Mouse (Mus musculus) liver, embryonic 14.5 days (tissue): ENCODE results near the gene Mrpl55. TPM values are rescaled to one million over a fixed set of nuclear protein-coding genes. Genes with fewer than 3 reads are reported as not detected.

Experiments used
- ATAC-seq: fragments of 200-750 bp; cut with Nextera tagmentation; 2 replicates; pipeline ENCODE4 v1.8.0; 2017; ENCODE audit warnings: moderate number of reproducible peaks, mild to moderate bottlenecking, moderate library complexity; ENCODE audit not compliant: insufficient read depth
- DNase-seq, 3 experiments: peaks; one replicate each; pipeline ENCODE4 v3.0.0-alpha.2; 2012 to 2013; ENCODE audit warnings: low read depth in 3 of 3, low spot score in 3 of 3
- H3K27ac ChIP-seq: fragments of 300-500 bp; sonication (generic); 2 replicates; pipeline ENCODE4 v1.5.1; 2014; ENCODE audit warnings: moderate library complexity, mild to moderate bottlenecking, control low read depth, inconsistent platforms
- H3K27me3 ChIP-seq: fragments of 300-500 bp; sonication (generic); 2 replicates; pipeline ENCODE4 v1.6.1; 2014; ENCODE audit warnings: mild to moderate bottlenecking, low read length, moderate library complexity; ENCODE audit not compliant: control insufficient read depth, insufficient read depth
- H3K36me3 ChIP-seq: fragments of 300-500 bp; sonication (generic); replicated peaks from 2 replicates; pipeline ENCODE4 v1.6.1; 2014; ENCODE audit warnings: low read depth; ENCODE audit not compliant: control insufficient read depth, insufficient read depth
- H3K4me1 ChIP-seq, 2 experiments: fragments of 200-500 bp in 1 of 2; fragments of 300-500 bp in 1 of 2; sonication (generic) in 1 of 2; replicated peaks; 2 replicates each; pipeline ENCODE4 v1.6.1; 2012 to 2014; ENCODE audit warnings: antibody characterized with exemption in 1 of 2, inconsistent platforms in 1 of 2, low read length in 1 of 2; ENCODE audit not compliant: control insufficient read depth in 2 of 2, insufficient read depth in 2 of 2
- H3K4me2 ChIP-seq: fragments of 300-500 bp; sonication (generic); 2 replicates; pipeline ENCODE4 v1.6.1; 2014; ENCODE audit warnings: low read depth, mild to moderate bottlenecking, control low read depth, moderate library complexity
- H3K4me3 ChIP-seq, 2 experiments: fragments of 200-500 bp in 1 of 2; fragments of 300-500 bp in 1 of 2; sonication (generic) in 1 of 2; 2 replicates each; pipeline ENCODE4 v1.5.1; 2012 to 2014; ENCODE audit warnings: low read depth in 2 of 2, low read length in 2 of 2, mild to moderate bottlenecking in 2 of 2, control low read depth in 1 of 2, inconsistent platforms in 1 of 2, moderate library complexity in 1 of 2; ENCODE audit not compliant: insufficient read depth in 1 of 2
- H3K9ac ChIP-seq: fragments of 300-500 bp; sonication (generic); replicated peaks from 2 replicates; pipeline ENCODE4 v1.6.1; 2014; ENCODE audit warnings: mild to moderate bottlenecking, control low read depth, moderate library complexity
- H3K9me3 ChIP-seq: fragments of 300-500 bp; sonication (generic); 2 replicates; pipeline ENCODE4 v1.6.1; 2016; ENCODE audit warnings: low read length, mixed read lengths; ENCODE audit not compliant: control insufficient read depth
- CTCF ChIP-seq: IDR thresholded peaks from 2 replicates; pipeline ENCODE4 v1.5.1; 2016; ENCODE audit warnings: antibody characterized with exemption, low read depth, control low read depth
- EP300 ChIP-seq: IDR thresholded peaks from 2 replicates; pipeline ENCODE4 v1.6.1; 2016; ENCODE audit warnings: antibody characterized with exemption, low read depth
- WGBS: fragments of 180-500 bp; shearing (Covaris S2); extraction: QIAGEN DNeasy Blood & Tissue Kit; methylation state at CpG from one replicate; pipeline ENCODE4 v1.1.7; 2014; ENCODE audit not compliant: insufficient replicate concordance; 5-methylcytosine and 5-hydroxymethylcytosine counted together
- polyA plus RNA-seq, 2 experiments: library from polyadenylated mRNA; depleted of rRNA in 1 of 2; stranded (reverse) in 1 of 2; unstranded in 1 of 2; fragments of >200 nt; fragmentation: Nextera tagmentation in 1 of 2; extraction: Ambion mirVana in 1 of 2; gene quantifications; 2 replicates each; pipeline versions ENCODE4 v1.2.1 to v1.2.3; 2012 to 2014

Gene Mrpl55
- polyA plus RNA-seq, 2 experiments = 25.3 to 56.8 TPM

DNA sequence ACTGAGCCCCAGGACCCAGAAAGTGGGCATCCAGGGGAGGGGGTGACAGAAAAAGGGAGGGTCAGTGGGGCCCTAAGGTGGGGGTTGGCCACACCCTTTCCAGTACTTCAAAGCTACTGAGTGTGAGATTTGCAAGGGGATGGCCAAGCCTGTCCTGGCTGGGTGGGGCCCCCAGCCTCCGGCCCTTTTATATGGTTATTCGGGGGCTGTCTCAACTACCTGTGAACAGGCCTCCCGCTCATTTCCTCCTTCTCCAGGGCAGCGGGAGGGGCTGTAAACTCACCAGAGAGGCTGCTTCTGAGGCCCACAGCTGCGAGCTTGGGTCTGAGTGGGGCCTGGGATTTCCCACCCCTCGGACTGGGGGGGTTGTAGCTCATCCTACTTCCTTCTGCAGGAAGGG, 41.6 kb downstream of the Mrpl55 start:
- peaks cover 40% of the 10 kb centered on the region for H3K27me3 ChIP-seq
- ATAC-seq (no peak), DNase-seq (no peak)
- no peaks in the 10 kb centered on the region for H3K9me3 ChIP-seq
- TF ChIP-seq CTCF = no peak
- no peak for TF ChIP-seq EP300
- H3K9ac ChIP-seq = no peak overlapping the region
- H3K27ac ChIP-seq = no peak overlapping the region
- no peak overlapping the region for H3K4me3 ChIP-seq
- H3K4me1 ChIP-seq = no peaks in the 10 kb centered on the region
- no peak overlapping the region for H3K4me2 ChIP-seq
- no peaks in the 10 kb centered on the region for H3K36me3 ChIP-seq
- 23% methylated on average over 6 of the region's 6 CpGs for WGBS

DNA sequence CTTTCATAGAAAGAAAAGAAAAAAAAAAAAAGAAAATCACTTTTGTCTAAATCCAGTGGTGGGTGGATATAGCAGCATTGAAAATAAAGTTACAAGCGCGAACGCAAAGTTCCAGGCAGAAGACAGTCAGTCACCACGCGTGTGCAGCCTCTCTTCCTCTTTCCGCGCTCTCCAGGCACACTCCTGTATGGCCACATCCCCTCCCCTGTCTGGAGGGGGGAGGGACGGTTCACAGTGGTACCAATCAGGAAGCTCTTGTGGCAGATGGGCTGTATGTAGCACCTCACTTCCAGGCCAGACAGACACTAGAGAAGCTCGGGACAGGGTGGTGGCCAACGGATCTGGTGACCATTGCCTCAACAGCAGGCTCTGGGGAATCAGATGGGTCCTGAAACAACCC, 45.8 kb downstream of the Mrpl55 start:
- ATAC-seq (no peak), DNase-seq (no peak)
- Histone ChIP-seq H3K4me2 (no peak overlapping the region), H3K27ac (no peak overlapping the region), H3K9me3 (no peaks in the 10 kb centered on the region), H3K36me3 (no peaks in the 10 kb centered on the region), H3K4me1 (no peaks in the 10 kb centered on the region), H3K27me3 (peaks cover 43% of the 10 kb centered on the region), H3K9ac (no peak overlapping the region), H3K4me3 (no peak overlapping the region)
- TF ChIP-seq CTCF = no peak
- WGBS = 12% methylated on average over 10 of the region's 10 CpGs

Other genes with a start within 250 kb of the Mrpl55 start
- 11.0 and 11.5 TPM in 2 replicates for gene Hist3h2a, start 247.8 kb upstream of the Mrpl55 start, polyA plus RNA-seq (2012; rRNA removed)
- gene Hist3h2a, start 247.8 kb upstream of the Mrpl55 start, polyA plus RNA-seq (2014; fragmentation: Nextera tagmentation; extraction: Ambion mirVana) = 13.5 and 16.7 TPM in 2 replicates
- 0.05 and 0.06 TPM in 2 replicates for gene Trim17, start 247.8 kb upstream of the Mrpl55 start, polyA plus RNA-seq (2012; rRNA removed)
- 0.06 and 0.14 TPM in 2 replicates for gene Trim17, start 247.8 kb upstream of the Mrpl55 start, polyA plus RNA-seq (2014; fragmentation: Nextera tagmentation; extraction: Ambion mirVana)
- 8.1 and 8.3 TPM in 2 replicates for gene Trim11, start 224.4 kb upstream of the Mrpl55 start, polyA plus RNA-seq (2012; rRNA removed)
- 6.4 and 6.9 TPM in 2 replicates for gene Trim11, start 224.4 kb upstream of the Mrpl55 start, polyA plus RNA-seq (2014; fragmentation: Nextera tagmentation; extraction: Ambion mirVana)
- gene Obscn, start 66.1 kb upstream of the Mrpl55 start, polyA plus RNA-seq (2012; rRNA removed) = 0.11 TPM in 2 replicates
- 0.06 and 0.13 TPM in 2 replicates for gene Obscn, start 66.1 kb upstream of the Mrpl55 start, polyA plus RNA-seq (2014; fragmentation: Nextera tagmentation; extraction: Ambion mirVana)
- 7.9 and 8.0 TPM in 2 replicates for gene Iba57, start 38.7 kb upstream of the Mrpl55 start, polyA plus RNA-seq (2012; rRNA removed)
- 4.4 and 4.7 TPM in 2 replicates for gene Iba57, start 38.7 kb upstream of the Mrpl55 start, polyA plus RNA-seq (2014; fragmentation: Nextera tagmentation; extraction: Ambion mirVana)
- gene Gjc2, start 19.3 kb upstream of the Mrpl55 start, polyA plus RNA-seq (2012; rRNA removed) = 0.08 and 0.10 TPM in 2 replicates
- 0.13 TPM in 1 of 2 replicates, not detected in the other for gene Gjc2, start 19.3 kb upstream of the Mrpl55 start, polyA plus RNA-seq (2014; fragmentation: Nextera tagmentation; extraction: Ambion mirVana)
- gene Guk1, start 10.3 kb upstream of the Mrpl55 start, polyA plus RNA-seq (2012; rRNA removed) = 40.2 and 41.1 TPM in 2 replicates
- gene Guk1, start 10.3 kb upstream of the Mrpl55 start, polyA plus RNA-seq (2014; fragmentation: Nextera tagmentation; extraction: Ambion mirVana) = 64.2 and 70.5 TPM in 2 replicates
- gene 2310033P09Rik, start 5.8 kb downstream of the Mrpl55 start, polyA plus RNA-seq (2012; rRNA removed) = 13.3 and 23.6 TPM in 2 replicates
- gene 2310033P09Rik, start 5.8 kb downstream of the Mrpl55 start, polyA plus RNA-seq (2014; fragmentation: Nextera tagmentation; extraction: Ambion mirVana) = 16.2 and 17.4 TPM in 2 replicates
- gene Arf1, start 25.8 kb downstream of the Mrpl55 start, polyA plus RNA-seq (2012; rRNA removed) = 177 and 190 TPM in 2 replicates
- 227 and 235 TPM in 2 replicates for gene Arf1, start 25.8 kb downstream of the Mrpl55 start, polyA plus RNA-seq (2014; fragmentation: Nextera tagmentation; extraction: Ambion mirVana)
- gene Wnt3a, start 88.3 kb downstream of the Mrpl55 start, polyA plus RNA-seq (2012; rRNA removed) = 0.01 and 0.03 TPM in 2 replicates
- not detected in 2 replicates for gene Wnt3a, start 88.3 kb downstream of the Mrpl55 start, polyA plus RNA-seq (2014; fragmentation: Nextera tagmentation; extraction: Ambion mirVana)
- 0.08 and 0.12 TPM in 2 replicates for gene Wnt9a, start 104.4 kb downstream of the Mrpl55 start, polyA plus RNA-seq (2012; rRNA removed)
- 0.04 and 0.08 TPM in 2 replicates for gene Wnt9a, start 104.4 kb downstream of the Mrpl55 start, polyA plus RNA-seq (2014; fragmentation: Nextera tagmentation; extraction: Ambion mirVana)
- gene Prss38, start 173.2 kb downstream of the Mrpl55 start, polyA plus RNA-seq (2012; rRNA removed) = not detected in 2 replicates
- not detected in 2 replicates for gene Prss38, start 173.2 kb downstream of the Mrpl55 start, polyA plus RNA-seq (2014; fragmentation: Nextera tagmentation; extraction: Ambion mirVana)
- gene Jmjd4, start 247.6 kb downstream of the Mrpl55 start, polyA plus RNA-seq (2012; rRNA removed) = 2.5 and 3.2 TPM in 2 replicates
- gene Jmjd4, start 247.6 kb downstream of the Mrpl55 start, polyA plus RNA-seq (2014; fragmentation: Nextera tagmentation; extraction: Ambion mirVana) = 3.5 and 3.8 TPM in 2 replicates
- 11.2 and 12.4 TPM in 2 replicates for gene Snap47, start 248.7 kb downstream of the Mrpl55 start, polyA plus RNA-seq (2012; rRNA removed)
- 21.6 and 26.5 TPM in 2 replicates for gene Snap47, start 248.7 kb downstream of the Mrpl55 start, polyA plus RNA-seq (2014; fragmentation: Nextera tagmentation; extraction: Ambion mirVana)